Mouse (Mus musculus) limb, embryonic 12.5 days (tissue): ENCODE results near the gene Olfr810. TPM values are rescaled to one million over a fixed set of nuclear protein-coding genes. Genes with fewer than 3 reads are reported as not detected.

Source experiments
- ATAC-seq: fragments of 200-750 bp; cut with Nextera tagmentation; 2 replicates; pipeline ENCODE4 v1.8.0; 2017; ENCODE audit warnings: low read depth, moderate TSS enrichment; ENCODE audit not compliant: insufficient number of reproducible peaks, insufficient read depth, low FRiP score, low TSS enrichment
- H3K27ac ChIP-seq: fragments of 300-500 bp; sonication (generic); 2 replicates; pipeline ENCODE4 v1.5.1; 2016; ENCODE audit warnings: mild to moderate bottlenecking, moderate library complexity
- H3K27me3 ChIP-seq: fragments of 300-500 bp; sonication (generic); 2 replicates; pipeline ENCODE4 v1.6.1; 2016; ENCODE audit warnings: mild to moderate bottlenecking, moderate library complexity
- H3K36me3 ChIP-seq: fragments of 300-500 bp; sonication (generic); 2 replicates; pipeline ENCODE4 v1.6.1; 2016; ENCODE audit warnings: mild to moderate bottlenecking, moderate library complexity
- H3K4me1 ChIP-seq: fragments of 300-500 bp; sonication (generic); replicated peaks from 2 replicates; pipeline ENCODE4 v1.6.1; 2016
- H3K4me2 ChIP-seq: fragments of 300-500 bp; sonication (generic); 2 replicates; pipeline ENCODE4 v1.6.1; 2016; ENCODE audit warnings: mild to moderate bottlenecking, moderate library complexity
- H3K4me3 ChIP-seq: fragments of 300-500 bp; sonication (generic); replicated peaks from 2 replicates; pipeline ENCODE4 v1.5.1; 2016; ENCODE audit warnings: mild to moderate bottlenecking
- H3K9ac ChIP-seq: fragments of 300-500 bp; sonication (generic); replicated peaks from 2 replicates; pipeline ENCODE4 v1.6.1; 2016; ENCODE audit warnings: mild to moderate bottlenecking, moderate library complexity
- H3K9me3 ChIP-seq: fragments of 300-500 bp; sonication (generic); 2 replicates; pipeline ENCODE4 v1.6.1; 2016; ENCODE audit warnings: mild to moderate bottlenecking, moderate library complexity
- WGBS: fragments of 180-500 bp; shearing (Covaris S2); methylation state at CpG from one replicate; pipeline ENCODE4 v1.1.7; 2016; 5-methylcytosine and 5-hydroxymethylcytosine counted together
- polyA plus RNA-seq: library from polyadenylated mRNA; unstranded; fragments of >200 nt; fragmentation: Nextera tagmentation; extraction: Ambion mirVana; gene quantifications from 2 replicates; pipeline ENCODE4 v1.2.1, GENCODE M21; 2016

Gene Olfr810
- not detected in 2 replicates for polyA plus RNA-seq

- H3K9ac ChIP-seq = no peak within 1 kb of the TSS
- ATAC-seq = no peak
- no peaks in the 10 kb centered on the region for H3K4me1 ChIP-seq
- no peak within 1 kb of the TSS for H3K4me3 ChIP-seq
- H3K9me3 ChIP-seq = no peaks in the 10 kb centered on the region
- H3K4me2 ChIP-seq = no peak within 1 kb of the TSS
- H3K27ac ChIP-seq = no peak within 1 kb of the TSS
- no peaks in the 10 kb centered on the region for H3K27me3 ChIP-seq
- no peaks in the 10 kb centered on the region for H3K36me3 ChIP-seq
These were observed at the start of gene Olfr810 for GRCm38 (mm10) chr10:129794817-129795216. Gene Olfr810, minus strand, starts transcription at chr10:129794917.

GRCm38 (mm10) chr10:129804296-129804695, 9.6 kb upstream of the Olfr810 start, which contains the start of gene Olfr811:
Gene Olfr811, minus strand, starts transcription at chr10:129804396.
- Histone ChIP-seq H3K4me3 (no peak within 1 kb of the TSS), H3K36me3 (no peaks in the 10 kb centered on the region), H3K27ac (no peak within 1 kb of the TSS), H3K27me3 (no peaks in the 10 kb centered on the region), H3K9ac (no peak within 1 kb of the TSS), H3K4me2 (no peak within 1 kb of the TSS), H3K9me3 (no peaks in the 10 kb centered on the region), H3K4me1 (no peaks in the 10 kb centered on the region)
- no peak for ATAC-seq
- 83% methylated on average over 4 of the region's 4 CpGs for WGBS

- no peak for ATAC-seq
- H3K4me1 ChIP-seq = no peaks in the 10 kb centered on the region
These were observed 16.6 kb downstream of the Olfr810 start for GRCm38 (mm10) chr10:129778123-129778522.

GRCm38 (mm10) chr10:129774338-129774737, 20.4 kb downstream of the Olfr810 start, which contains the start of gene Olfr809:
Gene Olfr809, plus strand, starts transcription at chr10:129774638.
- H3K4me3 ChIP-seq = no peak within 1 kb of the TSS
- H3K27ac ChIP-seq = no peak within 1 kb of the TSS
- ATAC-seq = no peak
- no peaks in the 10 kb centered on the region for H3K27me3 ChIP-seq
- no peaks in the 10 kb centered on the region for H3K36me3 ChIP-seq
- no peaks in the 10 kb centered on the region for H3K4me1 ChIP-seq
- no peak within 1 kb of the TSS for H3K9ac ChIP-seq
- no peaks in the 10 kb centered on the region for H3K9me3 ChIP-seq
- H3K4me2 ChIP-seq = no peak within 1 kb of the TSS

More at GRCm38 (mm10) chr10:129778123-129778522, 16.6 kb downstream of the Olfr810 start:
- Histone ChIP-seq H3K9me3 (no peaks in the 10 kb centered on the region), H3K36me3 (no peaks in the 10 kb centered on the region), H3K9ac (no peak overlapping the region), H3K27me3 (no peaks in the 10 kb centered on the region), H3K4me2 (no peak overlapping the region), H3K27ac (no peak overlapping the region), H3K4me3 (no peak overlapping the region)

GRCm38 (mm10) chr10:129765182-129765581, 29.5 kb downstream of the Olfr810 start, which contains the start of gene Olfr808:
Gene Olfr808, plus strand, starts transcription at chr10:129765482.
- H3K9ac ChIP-seq = no peak within 1 kb of the TSS
- no peak for ATAC-seq
- H3K27ac ChIP-seq = no peak within 1 kb of the TSS
- H3K4me3 ChIP-seq = no peak within 1 kb of the TSS
- H3K27me3 ChIP-seq = no peaks in the 10 kb centered on the region
- no peaks in the 10 kb centered on the region for H3K36me3 ChIP-seq
- 81% methylated on average over 1 of the region's 1 CpGs for WGBS
- no peaks in the 10 kb centered on the region for H3K4me1 ChIP-seq
- no peaks in the 10 kb centered on the region for H3K9me3 ChIP-seq
- H3K4me2 ChIP-seq = no peak within 1 kb of the TSS

- no peaks in the 10 kb centered on the region for H3K36me3 ChIP-seq
- no peak within 1 kb of the TSS for H3K4me3 ChIP-seq
- H3K9ac ChIP-seq = no peak within 1 kb of the TSS
- H3K4me1 ChIP-seq = no peaks in the 10 kb centered on the region
- H3K9me3 ChIP-seq = no peaks in the 10 kb centered on the region
- no peak for ATAC-seq
- 82% methylated on average over 1 of the region's 1 CpGs for WGBS
- H3K4me2 ChIP-seq = no peak within 1 kb of the TSS
- no peaks in the 10 kb centered on the region for H3K27me3 ChIP-seq
- H3K27ac ChIP-seq = no peak within 1 kb of the TSS
These were observed 37.0 kb downstream of the Olfr810 start, which contains the start of gene Olfr807 for GRCm38 (mm10) chr10:129757693-129758092. Gene Olfr807, minus strand, starts transcription at chr10:129757793.

GRCm38 (mm10) chr10:129741821-129742220, 52.9 kb downstream of the Olfr810 start, which contains the start of gene Olfr806:
Gene Olfr806, minus strand, starts transcription at chr10:129741921.
- ATAC-seq = no peak
- H3K27me3 ChIP-seq = no peaks in the 10 kb centered on the region
- H3K4me3 ChIP-seq = no peak within 1 kb of the TSS
- H3K9ac ChIP-seq = no peak within 1 kb of the TSS
- no peaks in the 10 kb centered on the region for H3K36me3 ChIP-seq
- H3K27ac ChIP-seq = no peak within 1 kb of the TSS
- no peak within 1 kb of the TSS for H3K4me2 ChIP-seq
- H3K9me3 ChIP-seq = no peaks in the 10 kb centered on the region
- H3K4me1 ChIP-seq = no peaks in the 10 kb centered on the region

Other genes with a start within 250 kb of the Olfr810 start
- not detected in 2 replicates for gene Olfr794, start 227.3 kb downstream of the Olfr810 start, polyA plus RNA-seq
- not detected in 2 replicates for gene Olfr796, start 182.3 kb downstream of the Olfr810 start, polyA plus RNA-seq
- not detected in 2 replicates for gene Olfr798, start 167.0 kb downstream of the Olfr810 start, polyA plus RNA-seq
- gene Olfr799, start 157.4 kb downstream of the Olfr810 start, polyA plus RNA-seq = not detected in 2 replicates
- gene Olfr800, start 137.2 kb downstream of the Olfr810 start, polyA plus RNA-seq = not detected in 2 replicates
- gene Olfr801, start 121.1 kb downstream of the Olfr810 start, polyA plus RNA-seq = not detected in 2 replicates
- gene Olfr802, start 106.7 kb downstream of the Olfr810 start, polyA plus RNA-seq = not detected in 2 replicates
- not detected in 2 replicates for gene Olfr803, start 100.6 kb downstream of the Olfr810 start, polyA plus RNA-seq
- not detected in 2 replicates for gene Olfr804, start 91.7 kb downstream of the Olfr810 start, polyA plus RNA-seq
- gene Olfr805, start 65.5 kb downstream of the Olfr810 start, polyA plus RNA-seq = not detected in 2 replicates
- not detected in 2 replicates for gene Olfr806, start 53.0 kb downstream of the Olfr810 start, polyA plus RNA-seq
- not detected in 2 replicates for gene Olfr807, start 37.1 kb downstream of the Olfr810 start, polyA plus RNA-seq
- gene Olfr808, start 29.4 kb downstream of the Olfr810 start, polyA plus RNA-seq = not detected in 2 replicates
- gene Olfr809, start 20.3 kb downstream of the Olfr810 start, polyA plus RNA-seq = not detected in 2 replicates
- gene Olfr811, start 9.5 kb upstream of the Olfr810 start, polyA plus RNA-seq = not detected in 2 replicates
- gene Olfr812, start 51.2 kb upstream of the Olfr810 start, polyA plus RNA-seq = not detected in 2 replicates
- not detected in 2 replicates for gene Olfr813, start 60.5 kb upstream of the Olfr810 start, polyA plus RNA-seq
- gene Olfr814, start 84.9 kb upstream of the Olfr810 start, polyA plus RNA-seq = not detected in 2 replicates
- not detected in 2 replicates for gene Olfr815, start 111.0 kb upstream of the Olfr810 start, polyA plus RNA-seq
- gene Olfr816, start 120.7 kb upstream of the Olfr810 start, polyA plus RNA-seq = not detected in 2 replicates
- not detected in 2 replicates for gene Olfr818, start 154.2 kb upstream of the Olfr810 start, polyA plus RNA-seq
- not detected in 2 replicates for gene Olfr819, start 172.3 kb upstream of the Olfr810 start, polyA plus RNA-seq
- not detected in 2 replicates for gene Olfr247, start 181.2 kb upstream of the Olfr810 start, polyA plus RNA-seq
- gene Gm10310, start 190.1 kb upstream of the Olfr810 start, polyA plus RNA-seq = not detected in 2 replicates
- gene Olfr820, start 217.7 kb upstream of the Olfr810 start, polyA plus RNA-seq = not detected in 2 replicates
- gene Olfr821, start 235.4 kb upstream of the Olfr810 start, polyA plus RNA-seq = not detected in 2 replicates